Mouse (Mus musculus) embryonic fibroblast, embryonic 13.5 days (primary cell): ENCODE results near the gene Maob.

Experiments
- CTCF ChIP-seq: IDR thresholded peaks from 2 replicates; pipeline ENCODE4 v1.5.1; 2011; ENCODE audit warnings: mild to moderate bottlenecking, control low read depth, low read length, moderate library complexity, borderline replicate concordance; ENCODE audit not compliant: insufficient read depth
- POLR2A ChIP-seq: IDR thresholded peaks from 2 replicates; pipeline ENCODE4 v1.6.1; 2011; ENCODE audit warnings: low read depth, mild to moderate bottlenecking, control low read depth, low read length, moderate library complexity

- TF ChIP-seq CTCF (no peak), POLR2A (no peak)
Measured at GRCm38 (mm10) chrX:16812080-16812479, 5.1 kb downstream of the Maob start.
